Mouse (Mus musculus): ENCODE data around the gene Tlr4. TPM values are rescaled to one million over a fixed set of nuclear protein-coding genes. Genes with fewer than 3 reads are reported as not detected.

Gene Tlr4
- 1.5 and 1.6 TPM in 2 replicates for polyA plus RNA-seq (2012; rRNA removed)

DNA sequence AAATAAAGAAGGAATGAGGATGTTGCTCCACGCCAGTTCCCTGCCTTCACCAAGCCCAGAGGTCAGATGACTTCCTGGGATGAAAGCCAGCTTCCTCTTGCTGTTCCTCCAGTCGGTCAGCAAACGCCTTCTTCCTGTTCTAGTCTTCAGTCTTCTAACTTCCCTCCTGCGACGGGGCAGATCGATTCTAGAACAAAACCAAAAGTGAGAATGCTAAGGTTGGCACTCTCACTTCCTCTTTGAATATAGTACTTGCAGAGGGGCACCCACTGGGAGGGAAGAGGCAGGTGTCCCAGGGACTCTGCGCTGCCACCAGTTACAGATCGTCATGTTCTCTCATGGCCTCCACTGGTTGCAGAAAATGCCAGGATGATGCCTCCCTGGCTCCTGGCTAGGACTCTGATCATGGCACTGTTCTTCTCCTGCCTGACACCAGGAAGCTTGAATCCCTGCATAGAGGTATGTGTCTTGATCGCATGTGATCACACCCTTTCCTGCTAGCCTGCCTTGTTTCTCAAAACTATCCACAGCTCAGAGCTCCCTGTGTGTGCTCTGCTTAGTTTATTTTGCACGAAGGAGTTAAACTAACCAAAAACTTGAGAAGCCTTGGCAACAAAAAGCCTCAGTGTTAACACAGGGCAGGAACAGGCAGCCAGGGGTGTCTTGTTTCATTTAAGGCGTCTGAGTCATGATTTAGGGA lies at the start of gene Tlr4:
Tlr4 (plus strand) TSS at position 122 of the 700 bp plus-strand sequence.

